Mouse (Mus musculus): Measurements from ENCODE around the gene Cdc34. TPM values are rescaled to one million over a fixed set of nuclear protein-coding genes. Genes with fewer than 3 reads are reported as not detected.

The Cdc34 gene
- polyA plus RNA-seq (2012; rRNA removed) = 128 and 187 TPM in 2 replicates

GRCm38 (mm10) chr10:79681591-79682245 is at the start of gene Cdc34:
Gene Cdc34 (plus strand): TSS chr10:79682195.

GRCm38 (mm10) chr10:79637128-79638110 is 44.6 kb upstream of the Cdc34 start, which contains the start of gene Shc2:
Gene Shc2 (minus strand): TSS chr10:79637918.

GRCm38 (mm10) chr10:79645711-79646110 is 36.3 kb upstream of the Cdc34 start, which contains the start of gene Odf3l2:
Gene Odf3l2 (minus strand): TSS chr10:79645738.

GRCm38 (mm10) chr10:79664131-79664665 is 17.8 kb upstream of the Cdc34 start, which contains the start of gene Madcam1:
Gene Madcam1 (plus strand): TSS chr10:79664559.

GRCm38 (mm10) chr10:79668771-79669575 is 13.0 kb upstream of the Cdc34 start, which contains the start of gene Tpgs1:
Gene Tpgs1 (plus strand): TSS chr10:79669369.

GRCm38 (mm10) chr10:79688720-79689119 is 6.7 kb downstream of the Cdc34 start, which contains the start of gene Gzmm:
Gene Gzmm (plus strand): TSS chr10:79689020.

GRCm38 (mm10) chr10:79704065-79704969 is 22.3 kb downstream of the Cdc34 start, which contains the start of gene Bsg:
Gene Bsg (plus strand): TSS chr10:79704491.

GRCm38 (mm10) chr10:79716254-79716987 is 34.4 kb downstream of the Cdc34 start, which contains the start of gene Hcn2:
Gene Hcn2 (plus strand): TSS chr10:79716634.

Other genes starting within 250 kb of the Cdc34 start
- not detected in 2 replicates for gene Vmn2r83, start 213.5 kb upstream of the Cdc34 start, polyA plus RNA-seq (2012; rRNA removed)
- gene Plpp2, start 148.4 kb upstream of the Cdc34 start, polyA plus RNA-seq (2012; rRNA removed) = 78.7 and 106 TPM in 2 replicates
- 60.5 and 88.5 TPM in 2 replicates for gene Mier2, start 127.0 kb upstream of the Cdc34 start, polyA plus RNA-seq (2012; rRNA removed)
- not detected in 2 replicates for gene Theg, start 94.9 kb upstream of the Cdc34 start, polyA plus RNA-seq (2012; rRNA removed)
- 0.13 and 0.18 TPM in 2 replicates for gene C2cd4c, start 68.2 kb upstream of the Cdc34 start, polyA plus RNA-seq (2012; rRNA removed)
- gene Shc2, start 44.3 kb upstream of the Cdc34 start, polyA plus RNA-seq (2012; rRNA removed) = 1.6 TPM in 2 replicates
- gene Odf3l2, start 36.5 kb upstream of the Cdc34 start, polyA plus RNA-seq (2012; rRNA removed) = not detected in 2 replicates
- 2.3 and 3.5 TPM in 2 replicates for gene Madcam1, start 17.6 kb upstream of the Cdc34 start, polyA plus RNA-seq (2012; rRNA removed)
- 46.3 and 70.6 TPM in 2 replicates for gene Tpgs1, start 12.8 kb upstream of the Cdc34 start, polyA plus RNA-seq (2012; rRNA removed)
- gene Gzmm, start 6.8 kb downstream of the Cdc34 start, polyA plus RNA-seq (2012; rRNA removed) = 0.40 and 0.49 TPM in 2 replicates
- 297 and 403 TPM in 2 replicates for gene Bsg, start 22.3 kb downstream of the Cdc34 start, polyA plus RNA-seq (2012; rRNA removed)
- gene Hcn2, start 34.4 kb downstream of the Cdc34 start, polyA plus RNA-seq (2012; rRNA removed) = 4.5 and 13.1 TPM in 2 replicates
- gene Polrmt, start 64.4 kb downstream of the Cdc34 start, polyA plus RNA-seq (2012; rRNA removed) = 31.4 and 34.4 TPM in 2 replicates
- 1.4 and 3.3 TPM in 2 replicates for gene Fgf22, start 72.9 kb downstream of the Cdc34 start, polyA plus RNA-seq (2012; rRNA removed)
- 95.5 and 175 TPM in 2 replicates for gene Rnf126, start 84.8 kb downstream of the Cdc34 start, polyA plus RNA-seq (2012; rRNA removed)
- gene Fstl3, start 95.1 kb downstream of the Cdc34 start, polyA plus RNA-seq (2012; rRNA removed) = 20.3 and 35.5 TPM in 2 replicates
- gene Prss57, start 108.8 kb downstream of the Cdc34 start, polyA plus RNA-seq (2012; rRNA removed) = 0.06 TPM in 1 of 2 replicates, not detected in the other
- 22.1 and 34.0 TPM in 2 replicates for gene Palm, start 111.4 kb downstream of the Cdc34 start, polyA plus RNA-seq (2012; rRNA removed)
- gene Misp, start 138.8 kb downstream of the Cdc34 start, polyA plus RNA-seq (2012; rRNA removed) = 27.0 and 27.4 TPM in 2 replicates
- gene Ptbp1, start 172.2 kb downstream of the Cdc34 start, polyA plus RNA-seq (2012; rRNA removed) = 94.3 and 115 TPM in 2 replicates
- 0.53 and 0.74 TPM in 2 replicates for gene Prtn3, start 192.3 kb downstream of the Cdc34 start, polyA plus RNA-seq (2012; rRNA removed)
- gene Plppr3, start 192.4 kb downstream of the Cdc34 start, polyA plus RNA-seq (2012; rRNA removed) = 1.6 and 2.0 TPM in 2 replicates
- 0.06 TPM in 1 of 2 replicates, not detected in the other for gene Elane, start 204.1 kb downstream of the Cdc34 start, polyA plus RNA-seq (2012; rRNA removed)
- 72.2 and 178 TPM in 2 replicates for gene Cfd, start 208.7 kb downstream of the Cdc34 start, polyA plus RNA-seq (2012; rRNA removed)
- gene Med16, start 226.7 kb downstream of the Cdc34 start, polyA plus RNA-seq (2012; rRNA removed) = 32.6 and 42.6 TPM in 2 replicates
- gene Gm26602, start 228.7 kb downstream of the Cdc34 start, polyA plus RNA-seq (2012; rRNA removed) = not detected in 2 replicates
- gene Kiss1r, start 234.8 kb downstream of the Cdc34 start, polyA plus RNA-seq (2012; rRNA removed) = 7.4 and 9.7 TPM in 2 replicates
- 255 and 260 TPM in 2 replicates for gene R3hdm4, start 239.0 kb downstream of the Cdc34 start, polyA plus RNA-seq (2012; rRNA removed)
- gene Arid3a, start 244.8 kb downstream of the Cdc34 start, polyA plus RNA-seq (2012; rRNA removed) = 7.4 and 10.0 TPM in 2 replicates